Mouse (Mus musculus): ENCODE results near the gene Gm42742. TPM values are rescaled to one million over a fixed set of nuclear protein-coding genes. Genes with fewer than 3 reads are reported as not detected.

Gene Gm42742
- polyA plus RNA-seq, 1 experiment = 52.5 TPM

GRCm38 (mm10) chr7:126981601-126982000, 39.3 kb downstream of the Gm42742 start:
- TF ChIP-seq CTCF (IDR thresholded peaks at IDR 0.05; ENCODE audit: control insufficient read depth, insufficient read depth, low read length) (no peak), POLR2A (IDR thresholded peaks at IDR 0.05; ENCODE audit: borderline replicate concordance, control insufficient read depth, low read depth, low read length) (no peak)
- Histone ChIP-seq H3K27ac (ENCODE audit: control insufficient read depth, insufficient read depth, low read depth, low read length, poor library complexity) (no peak overlapping the region), H3K4me1 (ENCODE audit: control insufficient read depth, insufficient read depth, low read length) (peaks cover 2% of the 10 kb centered on the region; the same call in 1 of the 2 replicates), H3K4me3 (replicated peaks; ENCODE audit: control insufficient read depth, low read depth, low read length) (no peak overlapping the region)
- WGBS = 80% methylated on average over 2 of the region's 2 CpGs

- TF ChIP-seq POLR2A (IDR thresholded peaks at IDR 0.05; ENCODE audit: borderline replicate concordance, control insufficient read depth, low read depth, low read length) (no peak), CTCF (IDR thresholded peaks at IDR 0.05; ENCODE audit: control insufficient read depth, insufficient read depth, low read length) (no peak)
- WGBS = 64% methylated on average over 6 of the region's 6 CpGs
- H3K27ac ChIP-seq (ENCODE audit: control insufficient read depth, insufficient read depth, low read depth, low read length, poor library complexity) = no peak overlapping the region
- no peak overlapping the region for H3K4me3 ChIP-seq (replicated peaks; ENCODE audit: control insufficient read depth, low read depth, low read length)
- peaks cover 2% of the 10 kb centered on the region; the same call in 1 of the 2 replicates for H3K4me1 ChIP-seq (ENCODE audit: control insufficient read depth, insufficient read depth, low read length)
Measured at GRCm38 (mm10) chr7:126978841-126979240, 42.1 kb downstream of the Gm42742 start.

GRCm38 (mm10) chr7:126976878-126977459, 43.9 kb downstream of the Gm42742 start:
- Histone ChIP-seq H3K4me3 (replicated peaks; ENCODE audit: control insufficient read depth, low read depth, low read length) (peak overlapping the region; percentile 87), H3K27ac (ENCODE audit: control insufficient read depth, insufficient read depth, low read depth, low read length, poor library complexity) (peak overlapping the region; percentile 50), H3K4me1 (ENCODE audit: control insufficient read depth, insufficient read depth, low read length) (peaks cover 2% of the 10 kb centered on the region; the same call in 1 of the 2 replicates)
- TF ChIP-seq POLR2A (IDR thresholded peaks at IDR 0.05; ENCODE audit: borderline replicate concordance, control insufficient read depth, low read depth, low read length) = no peak
- 25% methylated on average over 14 of the region's 14 CpGs for WGBS

- TF ChIP-seq POLR2A (IDR thresholded peaks at IDR 0.05; ENCODE audit: borderline replicate concordance, control insufficient read depth, low read depth, low read length) (peak; percentile 62; the same call in 1 of the 2 replicates), CTCF (IDR thresholded peaks at IDR 0.05; ENCODE audit: control insufficient read depth, insufficient read depth, low read length) (peak; percentile 97)
- H3K4me1 ChIP-seq (ENCODE audit: control insufficient read depth, insufficient read depth, low read length) = peaks cover 2% of the 10 kb centered on the region; the same call in 1 of the 2 replicates
- under 1% methylated on average over 55 of the region's 55 CpGs for WGBS
Measured at GRCm38 (mm10) chr7:126975950-126976866, 44.7 kb downstream of the Gm42742 start, which contains the start of gene Cdiptos. TSS of gene Cdiptos (minus strand) at chr7:126976098.

GRCm38 (mm10) chr7:126975893-126975949, 45.2 kb downstream of the Gm42742 start, which contains the start of gene Cdipt:
TSS of gene Cdipt (plus strand) at chr7:126975914.
- peak within 1 kb of the TSS; percentile 87 for H3K4me3 ChIP-seq (replicated peaks; ENCODE audit: control insufficient read depth, low read depth, low read length)
- peak within 1 kb of the TSS; percentile 96 for H3K27ac ChIP-seq (ENCODE audit: control insufficient read depth, insufficient read depth, low read depth, low read length, poor library complexity)
- H3K4me1 ChIP-seq (ENCODE audit: control insufficient read depth, insufficient read depth, low read length) = peaks cover 2% of the 10 kb centered on the region; the same call in 1 of the 2 replicates
- TF ChIP-seq POLR2A (IDR thresholded peaks at IDR 0.05; ENCODE audit: borderline replicate concordance, control insufficient read depth, low read depth, low read length) (no peak), CTCF (IDR thresholded peaks at IDR 0.05; ENCODE audit: control insufficient read depth, insufficient read depth, low read length) (no peak)
- WGBS = 3% methylated on average over 1 of the region's 1 CpGs

More at GRCm38 (mm10) chr7:126975950-126976866, 44.7 kb downstream of the Gm42742 start, which contains the start of gene Cdiptos:
- Histone ChIP-seq H3K4me3 (replicated peaks; ENCODE audit: control insufficient read depth, low read depth, low read length) (peak within 1 kb of the TSS; percentile 87), H3K27ac (ENCODE audit: control insufficient read depth, insufficient read depth, low read depth, low read length, poor library complexity) (peak within 1 kb of the TSS; percentile 96)

- H3K27ac ChIP-seq (ENCODE audit: control insufficient read depth, insufficient read depth, low read depth, low read length, poor library complexity) = peak overlapping the region; percentile 96; the same call in 1 of the 2 replicates
- TF ChIP-seq POLR2A (IDR thresholded peaks at IDR 0.05; ENCODE audit: borderline replicate concordance, control insufficient read depth, low read depth, low read length) (no peak), CTCF (IDR thresholded peaks at IDR 0.05; ENCODE audit: control insufficient read depth, insufficient read depth, low read length) (no peak)
- H3K4me1 ChIP-seq (ENCODE audit: control insufficient read depth, insufficient read depth, low read length) = peaks cover 2% of the 10 kb centered on the region; the same call in 1 of the 2 replicates
- peak overlapping the region; percentile 87 for H3K4me3 ChIP-seq (replicated peaks; ENCODE audit: control insufficient read depth, low read depth, low read length)
- WGBS = 1% methylated on average over 8 of the region's 8 CpGs
Measured at GRCm38 (mm10) chr7:126975493-126975892, 45.4 kb downstream of the Gm42742 start.

GRCm38 (mm10) chr7:126967361-126967760, 53.5 kb downstream of the Gm42742 start:
- H3K4me3 ChIP-seq (replicated peaks; ENCODE audit: control insufficient read depth, low read depth, low read length) = no peak overlapping the region
- H3K4me1 ChIP-seq (ENCODE audit: control insufficient read depth, insufficient read depth, low read length) = no peaks in the 10 kb centered on the region; the same call in 1 of the 2 replicates
- WGBS = 78% methylated on average over 6 of the region's 6 CpGs
- TF ChIP-seq CTCF (IDR thresholded peaks at IDR 0.05; ENCODE audit: control insufficient read depth, insufficient read depth, low read length) (no peak), POLR2A (IDR thresholded peaks at IDR 0.05; ENCODE audit: borderline replicate concordance, control insufficient read depth, low read depth, low read length) (no peak)
- no peak overlapping the region for H3K27ac ChIP-seq (ENCODE audit: control insufficient read depth, insufficient read depth, low read depth, low read length, poor library complexity)

- H3K4me3 ChIP-seq (replicated peaks; ENCODE audit: control insufficient read depth, low read depth, low read length) = no peak overlapping the region
- H3K27ac ChIP-seq (ENCODE audit: control insufficient read depth, insufficient read depth, low read depth, low read length, poor library complexity) = no peak overlapping the region
- no peaks in the 10 kb centered on the region; the same call in 1 of the 2 replicates for H3K4me1 ChIP-seq (ENCODE audit: control insufficient read depth, insufficient read depth, low read length)
- no peak for TF ChIP-seq POLR2A (IDR thresholded peaks at IDR 0.05; ENCODE audit: borderline replicate concordance, control insufficient read depth, low read depth, low read length)
- TF ChIP-seq CTCF (IDR thresholded peaks at IDR 0.05; ENCODE audit: control insufficient read depth, insufficient read depth, low read length) = no peak
- 27% methylated on average over 3 of the region's 3 CpGs for WGBS
Measured at GRCm38 (mm10) chr7:126965568-126965967, 55.3 kb downstream of the Gm42742 start.

Other genes with a start within 250 kb of the Gm42742 start
- 236 and 411 TPM in 2 replicates for gene Ypel3, start 244.1 kb downstream of the Gm42742 start, polyA plus RNA-seq (2011; ENCODE audit: insufficient read depth, insufficient read length, low replicate concordance, missing spikeins)
- gene Tbx6, start 239.6 kb downstream of the Gm42742 start, polyA plus RNA-seq (2011; ENCODE audit: insufficient read depth, insufficient read length, low replicate concordance, missing spikeins) = 7.5 and 13.7 TPM in 2 replicates
- gene Ppp4c, start 228.6 kb downstream of the Gm42742 start, polyA plus RNA-seq (2011; ENCODE audit: insufficient read depth, insufficient read length, low replicate concordance, missing spikeins) = 90.6 and 130 TPM in 2 replicates
- 1.9 TPM in 1 of 2 replicates, not detected in the other for gene Fam57b, start 223.4 kb downstream of the Gm42742 start, polyA plus RNA-seq (2011; ENCODE audit: insufficient read depth, insufficient read length, low replicate concordance, missing spikeins)
- not detected in 2 replicates for gene 4930451I11Rik, start 189.5 kb downstream of the Gm42742 start, polyA plus RNA-seq (2011; ENCODE audit: insufficient read depth, insufficient read length, low replicate concordance, missing spikeins)
- gene Doc2a, start 173.7 kb downstream of the Gm42742 start, polyA plus RNA-seq (2011; ENCODE audit: insufficient read depth, insufficient read length, low replicate concordance, missing spikeins) = not detected in 2 replicates
- 77.2 and 107 TPM in 2 replicates for gene Hirip3, start 159.1 kb downstream of the Gm42742 start, polyA plus RNA-seq (2011; ENCODE audit: insufficient read depth, insufficient read length, low replicate concordance, missing spikeins)
- gene Ino80e, start 158.7 kb downstream of the Gm42742 start, polyA plus RNA-seq (2011; ENCODE audit: insufficient read depth, insufficient read length, low replicate concordance, missing spikeins) = 38.1 and 59.7 TPM in 2 replicates
- 113 and 149 TPM in 2 replicates for gene Taok2, start 136.4 kb downstream of the Gm42742 start, polyA plus RNA-seq (2011; ENCODE audit: insufficient read depth, insufficient read length, low replicate concordance, missing spikeins)
- gene Tmem219, start 98.2 kb downstream of the Gm42742 start, polyA plus RNA-seq (2011; ENCODE audit: insufficient read depth, insufficient read length, low replicate concordance, missing spikeins) = 39.9 and 76.2 TPM in 2 replicates
- 4.0 and 17.3 TPM in 2 replicates for gene Kctd13, start 92.2 kb downstream of the Gm42742 start, polyA plus RNA-seq (2011; ENCODE audit: insufficient read depth, insufficient read length, low replicate concordance, missing spikeins)
- gene Asphd1, start 71.5 kb downstream of the Gm42742 start, polyA plus RNA-seq (2011; ENCODE audit: insufficient read depth, insufficient read length, low replicate concordance, missing spikeins) = not detected in 2 replicates
- 0.83 and 3.5 TPM in 2 replicates for gene Sez6l2, start 70.5 kb downstream of the Gm42742 start, polyA plus RNA-seq (2011; ENCODE audit: insufficient read depth, insufficient read length, low replicate concordance, missing spikeins)
- gene Cdipt, start 45.2 kb downstream of the Gm42742 start, polyA plus RNA-seq (2011; ENCODE audit: insufficient read depth, insufficient read length, low replicate concordance, missing spikeins) = 51.4 and 89.1 TPM in 2 replicates
- 2.3 and 2.4 TPM in 2 replicates for gene Cdiptos, start 45.0 kb downstream of the Gm42742 start, polyA plus RNA-seq (2011; ENCODE audit: insufficient read depth, insufficient read length, low replicate concordance, missing spikeins)
- 6.3 and 15.1 TPM in 2 replicates for gene Mvp, start 6.5 kb downstream of the Gm42742 start, polyA plus RNA-seq (2011; ENCODE audit: insufficient read depth, insufficient read length, low replicate concordance, missing spikeins)
- gene Pagr1b, start 4.6 kb downstream of the Gm42742 start, polyA plus RNA-seq (2011; ENCODE audit: insufficient read depth, insufficient read length, low replicate concordance, missing spikeins) = not detected in 2 replicates
- gene Pagr1a, start 3.7 kb downstream of the Gm42742 start, polyA plus RNA-seq (2011; ENCODE audit: insufficient read depth, insufficient read length, low replicate concordance, missing spikeins) = 20.4 TPM in 1 of 2 replicates, not detected in the other
- 5.3 TPM in 1 of 2 replicates, not detected in the other for gene Prrt2, start 114 bp upstream of the Gm42742 start, polyA plus RNA-seq (2011; ENCODE audit: insufficient read depth, insufficient read length, low replicate concordance, missing spikeins)
- 153 and 314 TPM in 2 replicates for gene Maz, start 5.9 kb upstream of the Gm42742 start, polyA plus RNA-seq (2011; ENCODE audit: insufficient read depth, insufficient read length, low replicate concordance, missing spikeins)
- 114 and 164 TPM in 2 replicates for gene Kif22, start 21.4 kb upstream of the Gm42742 start, polyA plus RNA-seq (2011; ENCODE audit: insufficient read depth, insufficient read length, low replicate concordance, missing spikeins)
- gene Zg16, start 66.2 kb upstream of the Gm42742 start, polyA plus RNA-seq (2011; ENCODE audit: insufficient read depth, insufficient read length, low replicate concordance, missing spikeins) = 3.1 TPM in 1 of 2 replicates, not detected in the other
- gene AI467606, start 70.3 kb upstream of the Gm42742 start, polyA plus RNA-seq (2011; ENCODE audit: insufficient read depth, insufficient read length, low replicate concordance, missing spikeins) = 13.6 and 36.8 TPM in 2 replicates
- 1.4 and 10.6 TPM in 2 replicates for gene Qprt, start 101.1 kb upstream of the Gm42742 start, polyA plus RNA-seq (2011; ENCODE audit: insufficient read depth, insufficient read length, low replicate concordance, missing spikeins)
- gene Spn, start 116.7 kb upstream of the Gm42742 start, polyA plus RNA-seq (2011; ENCODE audit: insufficient read depth, insufficient read length, low replicate concordance, missing spikeins) = 29.7 and 49.2 TPM in 2 replicates
- 46.6 and 64.1 TPM in 2 replicates for gene Cd2bp2, start 175.0 kb upstream of the Gm42742 start, polyA plus RNA-seq (2011; ENCODE audit: insufficient read depth, insufficient read length, low replicate concordance, missing spikeins)
- 53.6 and 84.9 TPM in 2 replicates for gene Tbc1d10b, start 187.4 kb upstream of the Gm42742 start, polyA plus RNA-seq (2011; ENCODE audit: insufficient read depth, insufficient read length, low replicate concordance, missing spikeins)
- 32.2 and 126 TPM in 2 replicates for gene Mylpf, start 187.8 kb upstream of the Gm42742 start, polyA plus RNA-seq (2011; ENCODE audit: insufficient read depth, insufficient read length, low replicate concordance, missing spikeins)
- gene Zfp553, start 212.0 kb upstream of the Gm42742 start, polyA plus RNA-seq (2011; ENCODE audit: insufficient read depth, insufficient read length, low replicate concordance, missing spikeins) = 2.6 and 6.6 TPM in 2 replicates
- gene Sept1, start 212.0 kb upstream of the Gm42742 start, polyA plus RNA-seq (2011; ENCODE audit: insufficient read depth, insufficient read length, low replicate concordance, missing spikeins) = 76.8 and 153 TPM in 2 replicates
- 10.6 and 13.1 TPM in 2 replicates for gene Zfp771, start 223.2 kb upstream of the Gm42742 start, polyA plus RNA-seq (2011; ENCODE audit: insufficient read depth, insufficient read length, low replicate concordance, missing spikeins)
- 23.2 and 50.6 TPM in 2 replicates for gene Dctpp1, start 239.6 kb upstream of the Gm42742 start, polyA plus RNA-seq (2011; ENCODE audit: insufficient read depth, insufficient read length, low replicate concordance, missing spikeins)